Mouse (Mus musculus) cortical plate, adult 2 months (tissue): ENCODE results near the gene Dhodh.

Experiments used
- CTCF ChIP-seq: fragments of 200-500 bp; IDR thresholded peaks from 2 replicates; pipeline ENCODE4 v1.5.1; 2011; ENCODE audit warnings: mild to moderate bottlenecking, control low read depth, low read length; ENCODE audit not compliant: insufficient read depth; ENCODE audit errors: extremely low read depth
- POLR2A ChIP-seq: fragments of 200-500 bp; IDR thresholded peaks from 2 replicates; pipeline ENCODE4 v1.6.1; 2011; ENCODE audit warnings: mild to moderate bottlenecking, low read length, control low read depth; ENCODE audit not compliant: insufficient read depth; ENCODE audit errors: extremely low read depth

DNA sequence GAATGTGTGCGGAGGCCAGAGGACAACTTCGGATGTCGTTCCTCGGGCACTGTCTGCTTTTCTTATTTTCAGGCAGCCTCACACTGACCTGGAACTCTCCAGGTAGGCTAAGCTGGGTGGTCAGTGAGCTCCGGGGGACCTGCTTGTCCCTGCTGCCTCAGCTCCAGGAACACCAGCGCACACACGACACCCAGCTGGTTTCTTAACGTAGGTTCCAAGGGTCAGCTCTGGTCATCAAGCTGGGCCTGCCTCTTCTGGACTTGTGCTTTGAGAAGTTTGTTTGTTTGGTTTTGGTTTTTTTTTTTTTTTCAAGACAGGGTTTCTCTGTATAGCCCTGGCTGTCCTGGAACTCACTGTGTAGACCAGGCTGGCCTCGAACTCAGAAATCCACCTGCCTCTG is 17.6 kb downstream of the Dhodh start:
- TF ChIP-seq POLR2A (no peak), CTCF (no peak)
